Mouse (Mus musculus) liver, embryonic 12.5 days (tissue): ENCODE measurements around the gene Agfg2. TPM values are rescaled to one million over a fixed set of nuclear protein-coding genes. Genes with fewer than 3 reads are reported as not detected.
"Not testable (repeated sequence)": the region's sequence is repeated elsewhere in the genome, so short reads cannot be mapped to it uniquely, and the experiment has no call there.

Experiments
- ATAC-seq: fragments of 200-750 bp; cut with Nextera tagmentation; 2 replicates; pipeline ENCODE4 v1.8.0; 2017; ENCODE audit warnings: moderate number of reproducible peaks, mild to moderate bottlenecking, moderate library complexity
- H3K27ac ChIP-seq: fragments of 300-500 bp; sonication (generic); 2 replicates; pipeline ENCODE4 v1.5.1; 2016; ENCODE audit warnings: mild to moderate bottlenecking
- H3K27me3 ChIP-seq: fragments of 300-500 bp; sonication (generic); replicated peaks from 2 replicates; pipeline ENCODE4 v1.6.1; 2016; ENCODE audit warnings: mild to moderate bottlenecking, moderate library complexity
- H3K36me3 ChIP-seq: fragments of 300-500 bp; sonication (generic); 2 replicates; pipeline ENCODE4 v1.6.1; 2016; ENCODE audit warnings: mild to moderate bottlenecking, moderate library complexity
- H3K4me1 ChIP-seq: fragments of 300-500 bp; sonication (generic); 2 replicates; pipeline ENCODE4 v1.6.1; 2016
- H3K4me2 ChIP-seq: fragments of 300-500 bp; sonication (generic); 2 replicates; pipeline ENCODE4 v1.6.1; 2016; ENCODE audit warnings: mild to moderate bottlenecking, moderate library complexity
- H3K4me3 ChIP-seq: fragments of 300-500 bp; sonication (generic); 2 replicates; pipeline ENCODE4 v1.5.1; 2016; ENCODE audit warnings: mild to moderate bottlenecking, moderate library complexity
- H3K9ac ChIP-seq: fragments of 300-500 bp; sonication (generic); 2 replicates; pipeline ENCODE4 v1.6.1; 2016; ENCODE audit warnings: mild to moderate bottlenecking, moderate library complexity
- H3K9me3 ChIP-seq: fragments of 300-500 bp; sonication (generic); replicated peaks from 2 replicates; pipeline ENCODE4 v1.6.1; 2016; ENCODE audit warnings: mild to moderate bottlenecking, moderate library complexity
- WGBS: fragments of 180-500 bp; shearing (Covaris S2); methylation state at CpG from one replicate; pipeline ENCODE4 v1.1.7; 2016; ENCODE audit not compliant: insufficient replicate concordance; 5-methylcytosine and 5-hydroxymethylcytosine counted together
- polyA plus RNA-seq: library from polyadenylated mRNA; unstranded; fragments of >200 nt; fragmentation: Nextera tagmentation; extraction: Ambion mirVana; gene quantifications from 2 replicates; pipeline ENCODE4 v1.2.1, GENCODE M21; 2016

Agfg2 gene
- polyA plus RNA-seq: 44.3 and 47.2 TPM in 2 replicates

- Histone ChIP-seq H3K4me3 (peak within 1 kb of the TSS; percentile 90), H3K27me3 (no peaks in the 10 kb centered on the region), H3K9me3 (no peaks in the 10 kb centered on the region), H3K36me3 (peaks cover 29% of the 10 kb centered on the region), H3K4me2 (peak within 1 kb of the TSS; percentile 90), H3K27ac (peak within 1 kb of the TSS; percentile 98), H3K9ac (peak within 1 kb of the TSS; percentile 92), H3K4me1 (peaks cover 73% of the 10 kb centered on the region)
- under 1% methylated on average over 62 of the region's 62 CpGs for WGBS
- ATAC-seq: peak; percentile 89
Observed at GRCm38 (mm10) chr5:137684294-137685123, at the start of gene Agfg2. TSS of gene Agfg2 (minus strand) at chr5:137684726.

- H3K4me2 ChIP-seq: no peak overlapping the region
- peaks cover 44% of the 10 kb centered on the region for H3K27me3 ChIP-seq
- H3K9ac ChIP-seq: no peak overlapping the region
- no peak overlapping the region for H3K27ac ChIP-seq
- no peak overlapping the region for H3K4me3 ChIP-seq
- H3K36me3 ChIP-seq: peaks cover 9% of the 10 kb centered on the region; the same call in 1 of the 2 replicates
- H3K4me1 ChIP-seq: peaks cover 26% of the 10 kb centered on the region
- no peaks in the 10 kb centered on the region for H3K9me3 ChIP-seq
- ATAC-seq: no peak
- WGBS: 86% methylated on average over 12 of the region's 12 CpGs
Observed at GRCm38 (mm10) chr5:137733638-137734288, 49.2 kb upstream of the Agfg2 start.

GRCm38 (mm10) chr5:137726767-137727166 lies 42.2 kb upstream of the Agfg2 start:
- Histone ChIP-seq H3K36me3 (no peaks in the 10 kb centered on the region), H3K4me1 (peaks cover 3% of the 10 kb centered on the region; the same call in 1 of the 2 replicates), H3K9me3 (no peaks in the 10 kb centered on the region), H3K27ac (no peak overlapping the region), H3K4me2 (no peak overlapping the region), H3K27me3 (peaks cover 29% of the 10 kb centered on the region), H3K9ac (no peak overlapping the region), H3K4me3 (no peak overlapping the region)
- 0 out of 2 replicates have a peak, but pooled peaks have one; percentile 21 for ATAC-seq
- WGBS: 61% methylated on average over 6 of the region's 6 CpGs

- Histone ChIP-seq H3K27me3 (peaks cover 17% of the 10 kb centered on the region; the same call in 1 of the 2 replicates), H3K36me3 (no peaks in the 10 kb centered on the region), H3K4me1 (peaks cover 22% of the 10 kb centered on the region), H3K4me2 (no peak overlapping the region), H3K9me3 (no peaks in the 10 kb centered on the region), H3K27ac (no peak overlapping the region), H3K4me3 (no peak overlapping the region), H3K9ac (no peak overlapping the region)
- ATAC-seq: no peak
- 67% methylated on average over 5 of the region's 5 CpGs for WGBS
Observed at GRCm38 (mm10) chr5:137723840-137724239, 39.3 kb upstream of the Agfg2 start.

GRCm38 (mm10) chr5:137720558-137721164 lies 36.1 kb upstream of the Agfg2 start:
- Histone ChIP-seq H3K4me2 (peak overlapping the region; percentile 70), H3K4me1 (peaks cover 33% of the 10 kb centered on the region), H3K9ac (peak overlapping the region; percentile 39; the same call in 1 of the 2 replicates), H3K4me3 (peak overlapping the region; percentile 43), H3K27me3 (peaks cover 24% of the 10 kb centered on the region)
- not testable (repeated sequence) for H3K36me3 ChIP-seq, H3K9me3 ChIP-seq, H3K27ac ChIP-seq
- ATAC-seq: peak; percentile 79
- WGBS: 11% methylated on average over 11 of the region's 16 CpGs

- 0 out of 2 replicates have a peak overlapping the region, but pooled peaks have one; percentile 27 for H3K27ac ChIP-seq
- no peaks in the 10 kb centered on the region for H3K9me3 ChIP-seq
- peaks cover 29% of the 10 kb centered on the region for H3K27me3 ChIP-seq
- H3K9ac ChIP-seq: no peak overlapping the region
- peaks cover 33% of the 10 kb centered on the region for H3K4me1 ChIP-seq
- 62% methylated on average over 6 of the region's 6 CpGs for WGBS
- no peak for ATAC-seq
- no peaks in the 10 kb centered on the region for H3K36me3 ChIP-seq
- H3K4me2 ChIP-seq: peak overlapping the region; percentile 9
- no peak overlapping the region for H3K4me3 ChIP-seq
Observed at GRCm38 (mm10) chr5:137719088-137719487, 34.6 kb upstream of the Agfg2 start.

- no peaks in the 10 kb centered on the region for H3K9me3 ChIP-seq
- ATAC-seq: no peak
- H3K4me1 ChIP-seq: peaks cover 33% of the 10 kb centered on the region
- no peaks in the 10 kb centered on the region for H3K36me3 ChIP-seq
- peaks cover 27% of the 10 kb centered on the region for H3K27me3 ChIP-seq
- H3K27ac ChIP-seq: 0 out of 2 replicates have a peak overlapping the region, but pooled peaks have one; percentile 14
- H3K4me2 ChIP-seq: peak overlapping the region; percentile 9; the same call in 1 of the 2 replicates
- 44% methylated on average over 8 of the region's 8 CpGs for WGBS
- H3K4me3 ChIP-seq: no peak overlapping the region
- H3K9ac ChIP-seq: no peak overlapping the region
Observed at GRCm38 (mm10) chr5:137718020-137718790, 33.7 kb upstream of the Agfg2 start.

GRCm38 (mm10) chr5:137715685-137716084 lies 31.2 kb upstream of the Agfg2 start:
- H3K9ac ChIP-seq: no peak overlapping the region
- H3K4me1 ChIP-seq: peaks cover 27% of the 10 kb centered on the region
- WGBS: 69% methylated on average over 8 of the region's 8 CpGs
- H3K27ac ChIP-seq: no peak overlapping the region
- ATAC-seq: no peak
- H3K4me2 ChIP-seq: no peak overlapping the region
- H3K36me3 ChIP-seq: no peaks in the 10 kb centered on the region
- no peak overlapping the region for H3K4me3 ChIP-seq
- peaks cover 12% of the 10 kb centered on the region for H3K27me3 ChIP-seq
- H3K9me3 ChIP-seq: no peaks in the 10 kb centered on the region

- H3K9me3 ChIP-seq: no peaks in the 10 kb centered on the region
- no peak overlapping the region for H3K4me3 ChIP-seq
- H3K4me2 ChIP-seq: no peak overlapping the region
- H3K9ac ChIP-seq: no peak overlapping the region
- H3K27me3 ChIP-seq: peaks cover 12% of the 10 kb centered on the region
- H3K4me1 ChIP-seq: peaks cover 8% of the 10 kb centered on the region
- 73% methylated on average over 5 of the region's 5 CpGs for WGBS
- no peaks in the 10 kb centered on the region for H3K36me3 ChIP-seq
- no peak for ATAC-seq
- no peak overlapping the region for H3K27ac ChIP-seq
Observed at GRCm38 (mm10) chr5:137713454-137713853, 28.9 kb upstream of the Agfg2 start.

- H3K4me2 ChIP-seq: no peak overlapping the region
- H3K9ac ChIP-seq: no peak overlapping the region; the same call in 1 of the 2 replicates
- no peak overlapping the region for H3K4me3 ChIP-seq
- H3K27ac ChIP-seq: peak overlapping the region; percentile 3; the same call in 1 of the 2 replicates
- no peaks in the 10 kb centered on the region for H3K9me3 ChIP-seq
- 59% methylated on average over 12 of the region's 12 CpGs for WGBS
- no peaks in the 10 kb centered on the region; the same call in 1 of the 2 replicates for H3K27me3 ChIP-seq
- peaks cover 17% of the 10 kb centered on the region for H3K4me1 ChIP-seq
- ATAC-seq: peak; percentile 44
- no peaks in the 10 kb centered on the region for H3K36me3 ChIP-seq
Observed at GRCm38 (mm10) chr5:137706913-137707633, 22.5 kb upstream of the Agfg2 start.
